Mouse (Mus musculus): Measurements from ENCODE around the gene Anxa11. TPM values are rescaled to one million over a fixed set of nuclear protein-coding genes. Genes with fewer than 3 reads are reported as not detected.
A peak's percentile ranks its signal among the peaks of the same experiment; 100 is the strongest.
"Not testable (repeated sequence)": the region's sequence is repeated elsewhere in the genome, so short reads cannot be mapped to it uniquely, and the experiment has no call there.

Gene Anxa11
- polyA plus RNA-seq, 2 experiments from 2014 or later = 59.7 to 84.6 TPM

GRCm38 (mm10) chr14:25869135-25869878, 27.4 kb downstream of the Anxa11 start:
- ATAC-seq = no peak

- ATAC-seq = no peak
These were observed 30.8 kb downstream of the Anxa11 start for GRCm38 (mm10) chr14:25872461-25873415.

GRCm38 (mm10) chr14:25876640-25877039, 34.7 kb downstream of the Anxa11 start:
- ATAC-seq = not testable (repeated sequence)

DNA sequence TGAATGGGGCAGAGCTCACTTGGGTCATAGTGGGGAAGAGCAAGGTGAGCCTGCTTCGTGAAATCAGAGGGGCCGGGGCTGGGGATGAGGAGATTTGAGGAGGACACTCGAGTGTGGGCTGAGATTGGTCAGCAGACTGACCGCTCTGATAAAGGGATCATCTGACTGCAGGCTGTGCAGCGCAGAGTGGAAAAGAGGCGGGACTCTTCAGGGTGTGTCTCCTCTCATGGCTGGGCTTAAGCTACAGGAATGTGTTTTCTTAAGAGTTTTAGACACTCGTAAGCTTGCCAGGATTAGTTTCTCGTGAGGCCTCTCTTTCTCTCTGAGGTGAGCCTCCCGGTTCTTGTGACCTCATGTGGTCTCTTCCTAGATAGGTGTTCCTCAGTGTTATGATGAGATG, 39.8 kb downstream of the Anxa11 start:
- not testable (repeated sequence) for ATAC-seq

DNA sequence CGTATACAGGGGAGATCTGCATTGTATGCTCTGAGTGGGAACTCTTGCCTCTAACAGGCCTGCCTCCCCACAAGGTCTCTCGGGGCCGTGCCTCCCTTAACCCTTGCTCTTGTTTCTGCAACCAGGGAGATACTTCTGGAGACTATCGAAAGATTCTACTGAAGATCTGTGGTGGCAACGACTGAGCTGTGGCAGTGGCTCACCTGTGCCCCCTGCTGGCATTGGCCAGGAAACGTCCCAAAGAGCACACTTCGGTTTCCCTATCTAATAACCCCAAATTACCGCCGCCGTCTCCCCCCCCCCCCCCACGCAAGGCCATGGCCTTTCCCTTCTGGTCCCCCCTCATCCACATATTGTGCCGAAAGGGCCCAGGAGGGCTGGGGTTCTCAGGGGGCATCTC, 43.9 kb downstream of the Anxa11 start:
- peak; percentile 45 for ATAC-seq

DNA sequence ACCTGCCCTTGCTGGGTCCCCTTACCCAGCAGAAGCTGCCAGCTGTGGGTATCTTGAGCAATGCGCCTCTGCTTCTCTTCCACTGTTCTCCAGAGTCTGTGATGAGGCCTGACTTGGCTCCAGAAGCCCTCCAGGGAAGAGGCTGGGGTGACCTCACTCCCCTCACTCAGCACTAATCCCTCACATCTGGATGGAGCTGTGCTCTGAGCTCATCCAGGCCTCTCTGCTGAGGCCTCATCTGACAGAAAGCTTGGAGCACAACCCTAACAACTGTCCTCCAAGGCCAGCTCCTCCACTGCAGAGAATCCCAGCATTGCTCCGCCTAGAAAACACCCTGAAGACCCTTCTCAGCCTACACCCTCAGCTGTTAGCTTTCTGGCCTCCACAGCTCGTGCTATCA, 52.6 kb downstream of the Anxa11 start:
- ATAC-seq = not testable (repeated sequence)

DNA sequence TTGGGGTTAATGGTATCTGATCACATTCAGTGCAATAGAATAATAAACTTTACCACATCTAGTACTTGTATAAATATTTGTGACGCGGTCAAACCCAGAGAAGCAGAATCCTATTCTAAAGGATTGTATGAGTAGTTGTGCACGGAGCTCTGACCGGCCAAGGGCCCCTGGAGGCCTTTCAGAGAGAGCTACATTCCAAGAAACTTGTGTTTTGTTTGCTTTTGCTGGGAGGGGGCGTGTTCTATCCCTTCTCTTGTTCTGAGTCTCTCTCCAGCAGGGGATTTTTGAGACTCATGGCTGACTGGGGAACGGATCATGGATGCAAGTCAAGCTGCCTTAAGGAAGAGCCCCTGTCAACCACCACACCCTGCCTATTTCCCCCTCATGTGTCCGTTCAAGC, 53.7 kb downstream of the Anxa11 start:
- ATAC-seq = not testable (repeated sequence)

DNA sequence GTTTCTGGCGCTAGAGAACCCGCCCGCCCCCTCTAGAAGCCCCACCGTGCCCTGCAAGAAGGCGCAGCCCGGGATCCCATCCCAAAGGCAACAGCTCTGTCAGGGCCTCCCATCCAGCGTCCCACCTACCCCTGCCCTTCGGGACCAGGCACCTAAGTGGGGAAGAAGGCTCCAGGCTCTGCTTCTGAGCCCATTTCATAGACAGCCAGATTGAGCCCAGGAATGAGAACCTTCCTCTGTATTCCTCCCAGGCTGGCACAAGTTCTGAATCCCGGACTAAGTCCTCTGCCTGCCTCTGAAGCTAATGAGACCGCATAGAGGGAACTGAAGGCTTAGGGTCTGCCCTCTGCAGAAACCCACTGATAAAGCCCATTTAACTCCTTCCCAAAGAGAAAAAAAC, 61.0 kb downstream of the Anxa11 start, which contains the start of gene Plac9a:
Gene Plac9a, minus strand, starts transcription at position 101 of the 400 bp plus-strand sequence.
- not testable (repeated sequence) for ATAC-seq

- not testable (repeated sequence) for ATAC-seq
These were observed 63.3 kb downstream of the Anxa11 start for GRCm38 (mm10) chr14:25905243-25905642.

DNA sequence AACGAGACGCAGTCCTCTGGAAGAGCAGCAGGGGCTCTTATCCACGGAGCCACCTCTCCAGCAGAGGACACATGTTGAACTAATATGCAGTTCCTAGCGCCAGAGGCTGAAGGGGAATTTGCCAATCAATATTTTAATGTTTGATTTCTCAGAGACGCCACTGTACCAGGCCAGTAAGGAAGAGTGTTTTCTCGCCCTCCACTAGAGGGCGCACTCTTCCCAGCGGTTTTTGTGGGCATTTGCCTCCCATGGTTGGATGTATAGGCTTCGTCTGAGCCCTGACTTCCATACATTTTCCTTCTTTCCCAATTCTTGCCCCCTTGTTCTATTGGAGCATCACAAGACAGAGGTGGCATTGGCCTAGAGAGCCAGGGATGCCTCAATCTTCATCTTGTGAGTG, 65.3 kb downstream of the Anxa11 start:
- peak; percentile 47 for ATAC-seq

GRCm38 (mm10) chr14:25908976-25909375, 67.0 kb downstream of the Anxa11 start:
- not testable (repeated sequence) for ATAC-seq

- not testable (repeated sequence) for ATAC-seq
These were observed 76.6 kb downstream of the Anxa11 start for GRCm38 (mm10) chr14:25918427-25919170.

- peak; percentile 68 for ATAC-seq
These were observed 85.0 kb downstream of the Anxa11 start for GRCm38 (mm10) chr14:25926814-25927561.

DNA sequence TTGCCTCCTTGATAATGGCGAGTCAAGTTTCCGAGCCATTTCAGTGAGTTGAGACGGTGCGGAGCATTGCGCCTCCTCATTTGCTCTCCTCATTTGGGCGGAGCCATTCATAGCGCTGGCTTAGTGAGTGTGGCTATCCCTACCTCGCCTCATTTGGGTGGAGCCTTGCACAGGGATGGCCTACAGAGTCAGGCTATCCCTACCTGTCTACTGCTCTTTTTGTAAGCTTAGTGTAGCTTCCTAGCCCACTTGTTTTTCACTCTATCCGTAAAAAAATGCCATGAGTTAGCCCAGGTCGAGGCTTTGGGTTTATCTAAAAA, 85.6 kb downstream of the Anxa11 start, which contains the start of gene Tmem254a:
Gene Tmem254a, minus strand, starts transcription at position 111 of the 320 bp plus-strand sequence.
- ATAC-seq = peak; percentile 92

Other genes with a start within 250 kb of the Anxa11 start
- 10 to 100 TPM; 22.0 to 27.0 TPM for gene Ppif, start 148.0 kb upstream of the Anxa11 start, polyA plus RNA-seq (2017; shearing (Covaris generic))
- 1 to 10 TPM in 1 of 2 experiments, under 1 TPM in 1; 0.84 to 1.3 TPM for gene Zcchc24, start 73.1 kb upstream of the Anxa11 start, polyA plus RNA-seq (2017; shearing (Covaris generic))
- not detected for gene Plac9a, start 60.9 kb downstream of the Anxa11 start, polyA plus RNA-seq (2017; shearing (Covaris generic))
- gene Tmem254a, start 85.5 kb downstream of the Anxa11 start, polyA plus RNA-seq (2017; shearing (Covaris generic)) = 1 to 10 TPM; 5.5 to 6.8 TPM
- not detected for gene Cphx1, start 96.1 kb downstream of the Anxa11 start, polyA plus RNA-seq (2017; shearing (Covaris generic))
- gene Duxbl1, start 136.4 kb downstream of the Anxa11 start, polyA plus RNA-seq (2017; shearing (Covaris generic)) = not detected
- not detected for gene Gm9780, start 200.6 kb downstream of the Anxa11 start, polyA plus RNA-seq (2017; shearing (Covaris generic))
- gene Tmem254c, start 225.2 kb downstream of the Anxa11 start, polyA plus RNA-seq (2017; shearing (Covaris generic)) = 100 to 1,000 TPM in 1 of 2 experiments, 10 to 100 TPM in 1; 97.0 to 118 TPM
- not detected for gene Cphx2, start 239.4 kb downstream of the Anxa11 start, polyA plus RNA-seq (2017; shearing (Covaris generic))
- not detected for gene Cphx3, start 240.1 kb downstream of the Anxa11 start, polyA plus RNA-seq (2017; shearing (Covaris generic))